Mouse (Mus musculus) bone marrow, adult 2 months (tissue): Measurements from ENCODE around the gene Tspear.

Source experiments
- CTCF ChIP-seq: fragments of 200-500 bp; IDR thresholded peaks from 2 replicates; pipeline ENCODE4 v1.5.1; 2011; ENCODE audit warnings: low read length, control low read depth; ENCODE audit not compliant: control insufficient read depth, insufficient read depth
- POLR2A ChIP-seq: fragments of 200-500 bp; IDR thresholded peaks from 2 replicates; pipeline ENCODE4 v1.6.1; 2011; ENCODE audit warnings: low read depth, mild to moderate bottlenecking, control low read depth, low read length, borderline replicate concordance; ENCODE audit not compliant: control insufficient read depth

DNA sequence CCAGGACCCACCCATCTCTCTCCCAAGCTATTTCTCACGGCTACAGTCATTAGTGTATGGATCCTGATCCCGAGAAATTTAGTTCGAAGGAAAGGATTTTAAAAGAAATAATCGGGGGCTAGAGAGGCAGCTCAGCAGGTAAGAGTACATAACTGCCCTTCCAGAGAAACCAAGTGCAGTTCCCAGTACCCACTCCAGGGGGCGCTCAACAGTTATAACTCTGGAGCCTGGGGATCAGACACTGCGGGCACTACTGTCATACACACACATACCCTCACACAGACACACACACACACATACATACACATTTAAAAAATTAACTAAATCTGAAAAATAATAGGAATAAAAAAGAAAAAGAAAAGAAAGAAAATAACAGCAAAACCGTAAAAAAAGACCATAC lies 239.8 kb downstream of the Tspear start:
- peak; percentile 63 for TF ChIP-seq CTCF
- TF ChIP-seq POLR2A = no peak
